Mouse (Mus musculus) thymus, postnatal 36 days (tissue): ENCODE measurements around the gene Gm36864.
A peak's percentile ranks its signal among the peaks of the same experiment; 100 is the strongest.
"Not testable (repeated sequence)": the region's sequence is repeated elsewhere in the genome, so short reads cannot be mapped to it uniquely, and the experiment has no call there.

Source experiments
- DNase-seq, 2 experiments: peaks; one replicate each; pipeline ENCODE4 v3.0.0; 2022; ENCODE audit warnings: mixed read lengths in 2 of 2

The Gm36864 gene

GRCm38 (mm10) chr7:44235909-44236308, at the start of gene Gm36864:
Gene Gm36864, plus strand, starts transcription at chr7:44236177.
- DNase-seq: no peak

DNA sequence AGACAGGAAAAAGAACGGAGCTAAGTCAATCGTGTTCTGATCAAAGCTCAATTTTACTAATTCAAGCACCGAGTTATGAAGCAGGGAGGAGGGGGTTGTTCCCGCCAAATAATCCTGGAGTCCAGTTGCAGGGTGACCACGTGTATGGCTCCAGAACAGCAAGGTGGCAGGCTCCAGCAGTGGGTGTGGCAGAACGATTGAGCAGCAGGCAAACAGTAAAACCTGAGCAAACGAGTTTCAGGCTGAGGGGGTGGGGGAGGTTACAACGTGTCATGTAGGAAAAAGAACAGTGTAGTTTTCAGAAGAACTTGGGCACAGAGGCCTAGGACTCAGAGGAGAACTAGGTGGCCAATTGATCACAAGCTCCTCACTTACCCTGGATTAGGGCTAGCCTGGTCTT, 49.5 kb upstream of the Gm36864 start:
- DNase-seq: not testable (repeated sequence)

DNA sequence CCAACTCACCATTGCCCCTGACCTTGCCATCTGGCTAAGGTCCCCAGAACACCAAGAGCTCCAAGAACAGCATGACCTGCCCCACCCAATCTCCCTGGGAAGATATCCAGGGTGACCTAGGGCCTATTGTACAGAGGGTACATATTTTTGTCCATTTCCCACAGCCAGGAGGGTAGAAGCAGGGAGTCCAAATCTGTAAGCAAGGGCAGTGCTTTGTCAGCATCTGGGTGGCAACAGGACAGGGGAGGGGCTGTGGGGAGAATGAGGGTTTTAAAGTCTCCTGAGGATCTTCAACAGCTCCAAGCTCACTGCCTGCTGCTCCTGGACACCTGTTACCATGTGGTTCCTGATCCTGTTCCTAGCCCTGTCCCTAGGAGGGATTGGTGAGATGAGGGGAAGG, 48.0 kb upstream of the Gm36864 start, which contains the start of gene Klk1b24:
Gene Klk1b24 (plus strand): TSS at position 301 of the 400 bp plus-strand sequence.
- DNase-seq: not testable (repeated sequence)

DNA sequence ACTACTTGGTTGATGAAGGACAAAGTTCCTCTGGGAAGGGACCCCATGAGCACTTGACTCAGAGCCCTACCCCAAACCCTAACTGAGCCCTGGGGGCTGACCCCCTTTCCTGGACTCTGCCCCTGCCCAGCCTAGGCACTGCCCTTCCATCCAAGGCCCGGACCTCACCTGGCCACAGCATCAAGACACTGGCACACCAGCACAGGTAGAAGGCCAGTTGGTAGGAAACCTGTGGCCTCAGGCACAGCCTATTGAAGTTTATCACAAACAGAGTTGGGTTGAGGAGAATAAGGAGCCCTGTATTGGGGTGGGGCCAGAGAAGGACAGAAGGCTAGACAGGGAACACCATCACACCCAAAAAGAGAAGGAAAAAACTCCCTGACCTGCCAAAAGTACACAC, 42.5 kb upstream of the Gm36864 start:
- not testable (repeated sequence) for DNase-seq

GRCm38 (mm10) chr7:44197891-44198290, 38.1 kb upstream of the Gm36864 start, which contains the start of gene Klk1b3:
Gene Klk1b3, plus strand, starts transcription at chr7:44198191.
- DNase-seq: no peak

GRCm38 (mm10) chr7:44207135-44207534, 28.8 kb upstream of the Gm36864 start, which contains the start of gene Klk1b4:
Gene Klk1b4, plus strand, starts transcription at chr7:44207435.
- not testable (repeated sequence) for DNase-seq

DNA sequence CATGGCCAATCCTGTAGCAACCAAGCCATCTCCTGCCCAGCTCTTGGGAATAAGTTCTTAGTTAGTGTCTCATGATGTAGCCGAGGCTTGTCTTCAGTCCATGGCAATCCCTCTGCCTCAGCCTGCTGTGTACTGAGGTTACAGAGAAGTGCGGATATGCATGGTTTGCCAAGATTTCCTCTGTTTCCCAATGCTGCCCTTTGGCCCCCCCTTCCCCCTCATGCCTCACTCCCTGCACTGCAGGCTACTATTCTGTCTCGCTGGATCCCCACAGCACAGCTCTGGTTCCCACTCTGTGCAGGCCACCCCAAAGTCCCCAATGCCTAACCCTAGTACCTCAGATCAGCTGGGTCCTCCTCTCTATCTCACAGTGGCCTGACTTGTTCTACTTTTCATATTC, 27.7 kb upstream of the Gm36864 start:
- no peak for DNase-seq

- DNase-seq: no peak
Measured at GRCm38 (mm10) chr7:44215645-44216044, 20.3 kb upstream of the Gm36864 start, which contains the start of gene Klk1b5. Gene Klk1b5, plus strand, starts transcription at chr7:44215945.

DNA sequence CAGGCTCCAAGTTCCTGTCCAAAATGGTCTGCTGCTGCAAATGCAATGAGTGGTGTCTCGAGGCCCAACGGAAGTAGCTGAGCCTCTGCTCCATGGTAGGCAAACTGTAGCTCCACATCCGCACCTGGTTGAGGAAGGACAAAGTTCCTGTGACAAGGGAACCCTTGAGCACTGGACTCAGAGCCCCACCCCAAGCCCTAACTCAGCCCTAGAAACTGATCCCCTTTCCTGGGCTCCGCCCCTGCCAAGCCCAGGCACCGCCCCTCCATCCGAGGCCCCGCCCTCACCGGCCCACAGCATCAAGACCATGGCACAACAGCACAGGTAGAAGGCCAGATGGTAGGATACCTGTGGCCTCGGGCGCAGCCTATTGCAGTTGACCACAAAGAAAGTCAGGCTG, 14.4 kb upstream of the Gm36864 start:
- not testable (repeated sequence) for DNase-seq

DNA sequence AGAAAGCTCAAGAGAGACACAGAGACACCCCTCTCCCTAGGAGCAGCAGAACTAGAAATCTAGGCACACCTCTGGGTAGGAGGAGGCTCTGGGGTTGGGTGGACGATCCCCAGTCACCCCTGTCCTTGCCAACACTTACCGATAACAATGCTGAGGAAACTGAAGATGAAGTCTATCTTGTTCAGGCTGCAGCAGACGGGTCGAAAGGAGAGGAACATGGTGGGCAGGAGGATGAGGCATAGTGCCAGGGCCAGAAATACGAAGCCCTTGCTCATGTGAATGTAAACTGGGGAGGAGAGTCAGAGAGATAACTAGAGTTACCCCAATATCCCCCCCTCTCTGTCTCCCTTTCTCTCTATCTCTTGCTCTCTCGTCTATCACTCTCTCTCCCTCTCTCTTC, 13.6 kb upstream of the Gm36864 start:
- not testable (repeated sequence) for DNase-seq

DNA sequence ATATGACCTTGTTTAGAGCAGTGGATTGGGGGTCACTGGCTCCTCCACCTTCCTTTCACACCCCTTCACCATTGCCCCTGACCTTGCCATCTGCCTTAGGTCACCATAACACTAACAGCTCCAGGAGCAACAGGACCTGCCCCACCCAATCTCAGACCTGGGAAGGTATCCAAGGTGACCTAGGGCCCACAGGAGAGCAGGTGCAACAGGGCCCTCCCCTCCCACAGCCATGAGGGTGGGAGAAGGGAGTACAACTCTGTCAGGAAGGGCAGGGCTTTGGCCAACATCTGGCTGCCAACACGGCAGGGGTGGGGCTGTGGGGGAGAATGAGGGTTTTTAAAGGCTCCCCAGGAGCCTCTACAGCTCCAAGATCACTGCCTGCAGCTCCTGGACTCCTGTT, 10.9 kb upstream of the Gm36864 start, which contains the start of gene Klk1:
Gene Klk1 (plus strand): TSS at position 285 of the 400 bp plus-strand sequence.
- DNase-seq: no peak

DNA sequence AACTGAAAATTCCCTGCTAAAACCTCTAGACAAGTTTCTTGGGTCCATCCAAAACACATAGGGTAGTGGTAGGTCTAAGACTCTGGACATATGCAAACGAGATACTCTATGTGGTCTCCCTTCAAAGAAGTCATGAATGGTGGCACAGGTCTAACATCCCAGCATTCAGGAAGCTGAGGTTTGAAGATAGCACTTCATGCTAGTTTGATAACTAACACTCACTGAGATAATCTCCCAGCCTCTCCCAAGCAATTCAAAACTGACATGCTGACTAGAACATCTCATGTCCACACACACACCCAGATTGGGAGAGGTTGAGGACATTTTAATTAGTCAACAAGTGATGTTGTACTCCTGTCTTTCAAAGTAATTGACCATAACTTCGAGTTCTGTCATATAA, 3.9 kb downstream of the Gm36864 start:
- no peak for DNase-seq

- no peak for DNase-seq
Measured at GRCm38 (mm10) chr7:44240712-44241111, 4.7 kb downstream of the Gm36864 start.

- no peak for DNase-seq
Measured at GRCm38 (mm10) chr7:44241163-44241562, 5.2 kb downstream of the Gm36864 start.

- DNase-seq: no peak
Measured at GRCm38 (mm10) chr7:44244080-44244479, 8.1 kb downstream of the Gm36864 start.

- peak; percentile 91 to 92 for DNase-seq
Measured at GRCm38 (mm10) chr7:44246055-44246983, 10.3 kb downstream of the Gm36864 start, which contains the start of the genes 1700028J19Rik and 2410002F23Rik. Gene 1700028J19Rik, minus strand, starts transcription at chr7:44246695. Gene 2410002F23Rik, plus strand, starts transcription at chr7:44246722.

DNA sequence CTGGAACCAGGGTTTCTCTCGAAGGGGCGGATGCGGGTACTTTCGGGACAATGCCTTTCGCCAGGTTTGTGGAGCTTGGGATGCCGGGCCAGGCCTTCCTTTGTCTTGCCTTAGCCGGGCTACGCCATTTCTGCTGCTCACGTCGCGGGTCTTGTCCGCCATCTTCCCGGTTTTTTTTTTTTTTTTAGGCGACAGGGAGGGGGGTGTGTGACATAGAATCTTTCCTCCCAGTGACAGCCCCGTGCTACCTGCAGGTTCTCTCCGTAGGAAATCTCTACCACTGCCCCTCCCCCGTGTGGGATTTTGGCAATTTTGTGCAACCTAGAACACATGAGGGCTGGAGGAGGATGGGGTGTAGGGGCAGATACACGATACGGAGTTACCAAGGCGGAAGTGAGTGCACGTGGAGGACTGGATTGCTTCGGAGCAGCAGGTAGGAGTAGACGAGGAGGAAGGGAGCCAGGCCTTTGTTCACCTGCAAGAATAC, 11.1 kb downstream of the Gm36864 start:
- DNase-seq: peak in 1 of 2 experiments; percentile 60

GRCm38 (mm10) chr7:44247971-44248370, 12.0 kb downstream of the Gm36864 start:
- no peak for DNase-seq

- no peak for DNase-seq
Measured at GRCm38 (mm10) chr7:44249248-44249647, 13.3 kb downstream of the Gm36864 start.

DNA sequence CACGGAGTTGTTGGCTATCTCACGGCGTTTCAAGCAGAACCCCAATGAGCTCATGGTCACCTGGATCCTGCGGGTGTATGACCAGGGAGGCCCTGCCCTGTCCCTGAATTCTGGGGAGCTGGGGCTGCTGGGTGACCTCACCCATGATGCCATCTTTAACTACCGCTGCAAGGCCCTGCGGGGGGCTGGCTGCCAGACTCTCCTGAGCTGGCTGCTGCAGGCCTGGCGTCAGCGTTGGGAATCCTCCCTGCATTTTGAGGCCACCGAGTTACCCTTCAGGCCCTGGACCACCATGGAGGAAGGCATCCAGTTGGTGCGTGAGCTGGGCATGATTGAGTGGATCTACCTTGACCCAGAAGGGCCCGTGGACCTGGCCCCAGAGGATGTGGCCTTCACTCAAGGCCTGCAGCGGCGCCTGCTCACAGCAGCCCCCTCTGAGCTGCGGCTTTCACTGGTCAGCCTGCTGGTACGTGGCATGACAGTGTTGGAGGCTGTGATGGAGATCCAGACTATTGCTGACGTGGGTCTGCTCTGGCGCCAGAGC, 14.8 kb downstream of the Gm36864 start:
- not testable (repeated sequence) for DNase-seq

- no peak for DNase-seq
Measured at GRCm38 (mm10) chr7:44253023-44253616, 17.1 kb downstream of the Gm36864 start.

DNA sequence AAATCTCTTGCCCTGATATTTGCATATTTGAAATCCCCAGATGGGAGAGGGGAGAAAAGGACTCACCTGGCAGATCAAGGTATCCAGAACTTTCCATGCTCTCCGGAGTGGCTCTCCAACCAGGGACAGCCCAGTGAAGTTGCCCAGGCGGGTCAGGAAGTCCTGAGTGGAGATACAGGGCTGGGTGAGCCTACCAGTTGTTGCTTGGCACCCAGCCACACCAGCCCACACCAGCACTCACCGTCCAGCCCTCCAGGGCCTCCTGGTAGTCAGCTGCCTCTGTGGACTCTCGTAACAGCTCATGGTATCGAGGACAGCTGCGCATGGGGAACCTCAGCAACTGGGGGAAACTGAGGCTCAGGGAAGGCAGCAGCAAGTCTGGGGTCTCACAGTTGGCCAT, 19.0 kb downstream of the Gm36864 start:
- no peak for DNase-seq

GRCm38 (mm10) chr7:44257278-44257677, 21.3 kb downstream of the Gm36864 start, which contains the start of gene Acp4:
Gene Acp4, minus strand, starts transcription at chr7:44257378.
- DNase-seq: no peak
